Comparison of ENCODE assay signal across 9 mouse cellular contexts in the genomic region with DNA sequence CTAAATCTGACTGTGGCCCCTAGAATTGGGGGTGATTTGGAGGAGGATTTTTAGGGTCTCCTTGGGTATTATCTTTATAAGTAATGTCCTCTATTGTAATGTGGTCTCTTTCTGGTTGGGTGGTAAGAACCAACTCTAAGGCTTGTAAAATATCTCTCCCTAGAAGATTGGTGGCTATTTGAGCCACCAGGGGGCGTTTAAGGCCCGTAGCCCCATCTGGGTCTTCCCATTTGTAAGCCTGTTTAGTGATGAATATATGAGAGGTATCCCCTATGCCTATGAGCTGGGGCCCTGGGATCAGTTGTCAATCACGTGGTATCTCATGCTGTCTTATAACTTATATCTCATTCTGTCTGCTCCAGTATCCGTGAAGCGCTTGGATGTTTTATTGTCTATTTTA. TPM values are rescaled to one million over a fixed set of nuclear protein-coding genes. Genes with fewer than 3 reads are reported as not detected.
DNase-seq lines count a peak whose midpoint lies in the region; ATAC-seq and TF ChIP-seq lines count a peak whose summit lies in the region.
"Had no signal": no experiment of that assay in that cellular context is flagged by ENCODE, and none has a peak within 500 bp of the region (broad histone marks: within the 10 kb centered on the region; RNA-seq: fewer than 3 reads in every experiment).

No protein-coding gene starts in this region.

- H3K4me1 ChIP-seq in hindbrain, embryonic 14.5 days (replicated peaks; ENCODE audit: control insufficient read depth, insufficient read depth, low read length) = no peaks in the 10 kb centered on the region
- H3K4me1 ChIP-seq: midbrain, embryonic 12.5 days had no signal

- no peak overlapping the region for H3K4me2 ChIP-seq in hindbrain, embryonic 14.5 days (replicated peaks)
- H3K4me2 ChIP-seq: midbrain, embryonic 12.5 days had no signal

- H3K36me3 ChIP-seq in hindbrain, embryonic 14.5 days (replicated peaks; ENCODE audit: control insufficient read depth, insufficient read depth) = no peaks in the 10 kb centered on the region
- H3K36me3 ChIP-seq: midbrain, embryonic 12.5 days had no signal

- WGBS in hindbrain, embryonic 14.5 days = 84% methylated on average over 5 of the region's 5 CpGs

- H3K27me3 ChIP-seq in hindbrain, embryonic 14.5 days (ENCODE audit: control insufficient read depth, insufficient read depth, low read length) = no peaks in the 10 kb centered on the region
- H3K27me3 ChIP-seq: midbrain, embryonic 12.5 days had no signal

- H3K27ac ChIP-seq in layer of hippocampus, adult 2 months = no peak overlapping the region
- no peak overlapping the region for H3K27ac ChIP-seq in hindbrain, embryonic 14.5 days
- H3K27ac ChIP-seq: midbrain, embryonic 12.5 days had no signal

- no peak for ATAC-seq in hindbrain, embryonic 14.5 days (ENCODE audit: low FRiP score)

- no peak overlapping the region for H3K4me3 ChIP-seq in layer of hippocampus, adult 2 months
- H3K4me3 ChIP-seq in hindbrain, embryonic 14.5 days (replicated peaks; ENCODE audit: low read length) = no peak overlapping the region
- H3K4me3 ChIP-seq: midbrain, embryonic 12.5 days had no signal

- TF ChIP-seq CTCF in layer of hippocampus, adult 2 months (conservative IDR thresholded peaks at IDR 0.05) = peak; percentile 62

- H3K9me3 ChIP-seq in hindbrain, embryonic 14.5 days (ENCODE audit: control insufficient read depth, low read length) = no peaks in the 10 kb centered on the region
- H3K9me3 ChIP-seq: midbrain, embryonic 12.5 days had no signal

- H3K9ac ChIP-seq in hindbrain, embryonic 14.5 days = no peak overlapping the region
- H3K9ac ChIP-seq: midbrain, embryonic 12.5 days had no signal

- no peak for DNase-seq in layer of hippocampus, adult 2 months (ENCODE audit: low spot score in 2 of 2)
- DNase-seq in layer of hippocampus, adult 9-10 months (ENCODE audit: low spot score) = no peak
- peak; percentile 8 for DNase-seq in ES-CJ7 (ENCODE audit: low read depth, low spot score)
- peak; percentile 5 for DNase-seq in brain, adult 2 months (ENCODE audit: low read depth, low spot score)
- DNase-seq in kidney, postnatal 36 days = peak; percentile 7 to 68
- DNase-seq in MN1 (ENCODE audit: low spot score) = no peak
- no peak for DNase-seq in hindbrain, embryonic 14.5 days (ENCODE audit: low spot score)
- no peak for DNase-seq in layer of hippocampus, adult 8-10 months (ENCODE audit: low spot score in 2 of 2)

RNA-seq across cellular contexts. Expression of a gene that starts 3.6 kb away (rescaled TPM):
- 1 to 10 TPM; 1.5 to 2.0 TPM for total RNA-seq in layer of hippocampus, adult 2 months (2021)
- polyA plus RNA-seq in hindbrain, embryonic 14.5 days (2014; fragmentation: Nextera tagmentation; extraction: Ambion mirVana) = 7.1 and 7.5 TPM in 2 replicates
- 1 to 10 TPM; 1.4 to 3.9 (median 2.3) TPM for total RNA-seq in layer of hippocampus, adult 8-10 months (2022)

RNA-seq across cellular contexts. Expression of a gene that starts 47.9 kb away (rescaled TPM):
- total RNA-seq in layer of hippocampus, adult 2 months (2021) = 10 to 100 TPM; 32.5 to 35.9 TPM
- polyA plus RNA-seq in hindbrain, embryonic 14.5 days (2014; fragmentation: Nextera tagmentation; extraction: Ambion mirVana) = 44.1 and 50.6 TPM in 2 replicates
- total RNA-seq in layer of hippocampus, adult 8-10 months (2022) = 10 to 100 TPM; 37.1 to 40.9 (median 39.5) TPM

RNA-seq across cellular contexts. Expression of a gene that starts 50.6 kb away (rescaled TPM):
- not detected for total RNA-seq in layer of hippocampus, adult 2 months (2021)
- not detected in 2 replicates for polyA plus RNA-seq in hindbrain, embryonic 14.5 days (2014; fragmentation: Nextera tagmentation; extraction: Ambion mirVana)
- total RNA-seq in layer of hippocampus, adult 8-10 months (2022) = not detected
- polyA plus RNA-seq: midbrain, embryonic 12.5 days had no signal

Comparison
In these comparisons a context has a peak if more than half of its experiments do, and no peak if none do; other contexts are left out.
1. DNase-seq: peak in ES-CJ7 (single experiment), brain, adult 2 months (single experiment) and kidney, postnatal 36 days (2 of 2); none in layer of hippocampus, adult 2 months (0 of 2), layer of hippocampus, adult 9-10 months (single experiment), MN1 (single experiment), hindbrain, embryonic 14.5 days (single experiment) and layer of hippocampus, adult 8-10 months (0 of 2).